Mouse (Mus musculus): ENCODE data around the gene Polr1d. TPM values are rescaled to one million over a fixed set of nuclear protein-coding genes. Genes with fewer than 3 reads are reported as not detected.

Polr1d gene
- total RNA-seq, 1 experiment from 2014 or later = 63.5 TPM

- ATAC-seq (ENCODE audit: extremely low read depth, insufficient number of reproducible peaks, low FRiP score, poor library complexity, severe bottlenecking) = no peak
Measured at GRCm38 (mm10) chr5:147125542-147126185, 48.8 kb downstream of the Polr1d start.

GRCm38 (mm10) chr5:147127860-147128259 lies 51.0 kb downstream of the Polr1d start:
- no peak for ATAC-seq (ENCODE audit: extremely low read depth, insufficient number of reproducible peaks, low FRiP score, poor library complexity, severe bottlenecking)

GRCm38 (mm10) chr5:147129484-147129883 lies 52.6 kb downstream of the Polr1d start:
- ATAC-seq (ENCODE audit: extremely low read depth, insufficient number of reproducible peaks, low FRiP score, poor library complexity, severe bottlenecking) = no peak

GRCm38 (mm10) chr5:147131912-147132311 lies 55.1 kb downstream of the Polr1d start:
- no peak for ATAC-seq (ENCODE audit: extremely low read depth, insufficient number of reproducible peaks, low FRiP score, poor library complexity, severe bottlenecking)

GRCm38 (mm10) chr5:147133662-147134061 lies 56.8 kb downstream of the Polr1d start:
- no peak for ATAC-seq (ENCODE audit: extremely low read depth, insufficient number of reproducible peaks, low FRiP score, poor library complexity, severe bottlenecking)

GRCm38 (mm10) chr5:147134341-147135088 lies 57.7 kb downstream of the Polr1d start:
- ATAC-seq (ENCODE audit: extremely low read depth, insufficient number of reproducible peaks, low FRiP score, poor library complexity, severe bottlenecking) = no peak

- no peak for ATAC-seq (ENCODE audit: extremely low read depth, insufficient number of reproducible peaks, low FRiP score, poor library complexity, severe bottlenecking)
Measured at GRCm38 (mm10) chr5:147135089-147135446, 58.2 kb downstream of the Polr1d start.

- ATAC-seq (ENCODE audit: extremely low read depth, insufficient number of reproducible peaks, low FRiP score, poor library complexity, severe bottlenecking) = no peak
Measured at GRCm38 (mm10) chr5:147135994-147136393, 59.1 kb downstream of the Polr1d start.

GRCm38 (mm10) chr5:147147340-147147739 lies 70.5 kb downstream of the Polr1d start:
- no peak for ATAC-seq (ENCODE audit: extremely low read depth, insufficient number of reproducible peaks, low FRiP score, poor library complexity, severe bottlenecking)

- ATAC-seq (ENCODE audit: extremely low read depth, insufficient number of reproducible peaks, low FRiP score, poor library complexity, severe bottlenecking) = no peak
Measured at GRCm38 (mm10) chr5:147154806-147155371, 78.0 kb downstream of the Polr1d start.

GRCm38 (mm10) chr5:147155449-147156133 lies 78.7 kb downstream of the Polr1d start:
- no peak for ATAC-seq (ENCODE audit: extremely low read depth, insufficient number of reproducible peaks, low FRiP score, poor library complexity, severe bottlenecking)

GRCm38 (mm10) chr5:147156376-147156775 lies 79.5 kb downstream of the Polr1d start:
- no peak for ATAC-seq (ENCODE audit: extremely low read depth, insufficient number of reproducible peaks, low FRiP score, poor library complexity, severe bottlenecking)

GRCm38 (mm10) chr5:147157441-147157840 lies 80.6 kb downstream of the Polr1d start:
- no peak for ATAC-seq (ENCODE audit: extremely low read depth, insufficient number of reproducible peaks, low FRiP score, poor library complexity, severe bottlenecking)

- ATAC-seq (ENCODE audit: extremely low read depth, insufficient number of reproducible peaks, low FRiP score, poor library complexity, severe bottlenecking) = no peak
Measured at GRCm38 (mm10) chr5:147159320-147159719, 82.5 kb downstream of the Polr1d start.

- no peak for ATAC-seq (ENCODE audit: extremely low read depth, insufficient number of reproducible peaks, low FRiP score, poor library complexity, severe bottlenecking)
Measured at GRCm38 (mm10) chr5:147159792-147160191, 82.9 kb downstream of the Polr1d start.

Other genes starting within 250 kb of the Polr1d start
- gene Rpl21, start 244.2 kb upstream of the Polr1d start, total RNA-seq (2017) = 1,154 and 1,168 TPM in 2 replicates
- not detected in 2 replicates for gene Rasl11a, start 232.0 kb upstream of the Polr1d start, total RNA-seq (2017)
- gene Gtf3a, start 128.4 kb upstream of the Polr1d start, total RNA-seq (2017) = 52.6 and 60.8 TPM in 2 replicates
- gene Mtif3, start 113.2 kb upstream of the Polr1d start, total RNA-seq (2017) = 23.0 and 24.1 TPM in 2 replicates
- gene Lnx2, start 464 bp upstream of the Polr1d start, total RNA-seq (2017) = 13.5 and 18.3 TPM in 2 replicates
- gene Gsx1, start 111.6 kb downstream of the Polr1d start, total RNA-seq (2017) = not detected in 2 replicates
- not detected in 2 replicates for gene Pdx1, start 192.9 kb downstream of the Polr1d start, total RNA-seq (2017)
- not detected in 2 replicates for gene Cdx2, start 230.2 kb downstream of the Polr1d start, total RNA-seq (2017)
- gene Urad, start 245.4 kb downstream of the Polr1d start, total RNA-seq (2017) = not detected in 2 replicates